Mouse (Mus musculus) spleen, adult 2 months (tissue): ENCODE data around the gene Erf.

Experiments
- CTCF ChIP-seq: fragments of 200-500 bp; IDR thresholded peaks from 2 replicates; pipeline ENCODE4 v1.5.1; 2011; ENCODE audit warnings: mild to moderate bottlenecking, inconsistent platforms; ENCODE audit not compliant: insufficient read depth, insufficient read length, insufficient replicate concordance; ENCODE audit errors: extremely low read depth
- POLR2A ChIP-seq: fragments of 200-500 bp; IDR thresholded peaks from 2 replicates; pipeline ENCODE4 v1.6.1; 2011; ENCODE audit warnings: low read depth, low read length, inconsistent platforms

DNA sequence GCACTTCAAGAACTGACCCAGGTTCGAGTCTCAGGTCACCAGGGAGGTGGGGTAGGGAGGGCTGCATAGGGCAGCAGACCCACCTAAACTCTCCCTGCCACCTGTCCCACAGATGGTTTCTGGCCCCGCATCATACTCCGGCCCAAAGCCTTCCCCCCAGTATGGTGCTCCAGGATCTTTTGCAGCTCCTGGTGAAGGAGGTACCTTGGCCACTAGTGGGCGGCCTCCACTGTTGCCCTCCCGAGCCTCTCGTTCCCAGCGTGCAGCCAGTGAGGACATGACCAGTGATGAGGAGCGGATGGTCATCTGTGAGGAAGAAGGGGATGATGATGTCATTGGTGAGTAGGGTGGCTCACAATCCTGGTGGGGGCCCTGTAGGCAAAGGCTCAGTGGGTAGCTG lies 36.4 kb upstream of the Erf start:
- TF ChIP-seq POLR2A = no peak
- no peak for TF ChIP-seq CTCF
